Mouse (Mus musculus) heart, adult 2 months (tissue): Measurements from ENCODE around the gene Slc25a54. TPM values are rescaled to one million over a fixed set of nuclear protein-coding genes. Genes with fewer than 3 reads are reported as not detected.

Experiments used
- DNase-seq, 2 experiments: peaks; one replicate each; pipeline ENCODE4 v3.0.0; 2021
- H3K27ac ChIP-seq: fragments of 200-600 bp; 2 replicates; pipeline ENCODE4 v1.8.1; 2022
- H3K27me3 ChIP-seq: fragments of 200-500 bp; 2 replicates; pipeline ENCODE4 v1.6.1; 2012; ENCODE audit warnings: mild to moderate bottlenecking, low read length, inconsistent platforms, mixed read lengths; ENCODE audit not compliant: control insufficient read depth, insufficient read depth
- H3K36me3 ChIP-seq: fragments of 200-500 bp; 2 replicates; pipeline ENCODE4 v1.6.1; 2012; ENCODE audit warnings: low read length, inconsistent platforms; ENCODE audit not compliant: control insufficient read depth, insufficient read depth
- H3K4me1 ChIP-seq: fragments of 200-500 bp; 2 replicates; pipeline ENCODE4 v1.6.1; 2011; ENCODE audit warnings: low read length; ENCODE audit not compliant: control insufficient read depth, insufficient read depth
- H3K4me3 ChIP-seq: fragments of 200-600 bp; 2 replicates; pipeline ENCODE4 v1.8.1; 2022
- H3K79me2 ChIP-seq: fragments of 200-500 bp; replicated peaks from 2 replicates; pipeline ENCODE4 v1.6.1; 2012; ENCODE audit warnings: mild to moderate bottlenecking, inconsistent platforms, low read length, moderate library complexity, mixed read lengths; ENCODE audit not compliant: control insufficient read depth, insufficient read depth
- H3K9ac ChIP-seq: fragments of 200-500 bp; 2 replicates; pipeline ENCODE4 v1.6.1; 2012; ENCODE audit warnings: low read depth, mild to moderate bottlenecking, control low read depth, inconsistent platforms, low read length, mixed read lengths
- CTCF ChIP-seq: fragments of 200-600 bp; IDR thresholded peaks from 2 replicates; pipeline ENCODE4 v1.8.1; 2022; ENCODE audit warnings: antibody characterized with exemption, mild to moderate bottlenecking, moderate library complexity
- EP300 ChIP-seq: fragments of 200-500 bp; IDR thresholded peaks from 2 replicates; pipeline ENCODE4 v1.6.1; 2011; ENCODE audit warnings: low read depth, low read length, control low read depth; ENCODE audit not compliant: insufficient read depth
- POLR2A ChIP-seq: fragments of 200-500 bp; IDR thresholded peaks from 2 replicates; pipeline ENCODE4 v1.6.1; 2011; ENCODE audit warnings: mild to moderate bottlenecking, low read depth, low read length, control low read depth; ENCODE audit not compliant: insufficient read depth
- WGBS: fragments of 180-500 bp; shearing (Covaris S2); methylation state at CpG from one replicate; pipeline ENCODE4 v1.1.7; 2018; 5-methylcytosine and 5-hydroxymethylcytosine counted together
- intact Hi-C: fragments of 180-260 bp; cut with DNase I; formaldehyde crosslinking; loops from one replicate; pipeline ENCODE4 v1.15.1; 2025
- microRNA-seq, 2 experiments: library from miRNA; unstranded; fragments of <30 nt; microRNA quantifications; one replicate each; pipeline ENCODE4 v1.2.0; 2021
- polyA plus RNA-seq: library from polyadenylated mRNA; depleted of rRNA; stranded (reverse); fragments of >200 nt; gene quantifications from 2 replicates; pipeline ENCODE4 v1.2.3, GENCODE M21; 2012; rRNA removed
- total RNA-seq, 2 experiments: library from RNA; stranded (reverse); gene quantifications; 2 replicates each; pipeline ENCODE4 v1.2.3; 2021

The Slc25a54 gene
- total and polyA plus RNA-seq, 3 experiments: not detected

- Histone ChIP-seq H3K27me3 (no peaks in the 10 kb centered on the region), H3K36me3 (no peaks in the 10 kb centered on the region; the same call in 1 of the 2 replicates), H3K79me2 (no peaks in the 10 kb centered on the region), H3K4me1 (no peaks in the 10 kb centered on the region), H3K27ac (no peak overlapping the region), H3K4me3 (no peak overlapping the region), H3K9ac (no peak overlapping the region)
- WGBS: 55% methylated on average over 4 of the region's 4 CpGs
- intact Hi-C loops: no loop called here
- DNase-seq: no peak
- TF ChIP-seq EP300 (no peak), POLR2A (no peak), CTCF (no peak)
Measured at GRCm38 (mm10) chr3:109155926-109156669, 75.8 kb downstream of the Slc25a54 start.

GRCm38 (mm10) chr3:109157481-109157880, 77.2 kb downstream of the Slc25a54 start:
- Histone ChIP-seq H3K79me2 (no peaks in the 10 kb centered on the region), H3K27ac (no peak overlapping the region), H3K27me3 (no peaks in the 10 kb centered on the region), H3K4me3 (no peak overlapping the region), H3K4me1 (no peaks in the 10 kb centered on the region), H3K36me3 (no peaks in the 10 kb centered on the region; the same call in 1 of the 2 replicates), H3K9ac (no peak overlapping the region)
- DNase-seq: no peak
- WGBS: 84% methylated on average over 3 of the region's 3 CpGs
- intact Hi-C loops: no loop called here
- TF ChIP-seq EP300: no peak
- TF ChIP-seq POLR2A: no peak
- TF ChIP-seq CTCF: no peak

GRCm38 (mm10) chr3:109164088-109164487, 83.8 kb downstream of the Slc25a54 start:
- WGBS: 74% methylated on average over 2 of the region's 2 CpGs
- DNase-seq: no peak
- no peak overlapping the region for H3K9ac ChIP-seq
- no peaks in the 10 kb centered on the region for H3K79me2 ChIP-seq
- TF ChIP-seq POLR2A (no peak), CTCF (no peak), EP300 (no peak)
- no peaks in the 10 kb centered on the region for H3K4me1 ChIP-seq
- no peaks in the 10 kb centered on the region for H3K27me3 ChIP-seq
- H3K4me3 ChIP-seq: no peak overlapping the region
- intact Hi-C loops: no loop called here
- no peak overlapping the region for H3K27ac ChIP-seq
- H3K36me3 ChIP-seq: no peaks in the 10 kb centered on the region; the same call in 1 of the 2 replicates

GRCm38 (mm10) chr3:109164644-109165043, 84.4 kb downstream of the Slc25a54 start:
- intact Hi-C loops: no loop called here
- no peak overlapping the region for H3K9ac ChIP-seq
- no peaks in the 10 kb centered on the region; the same call in 1 of the 2 replicates for H3K36me3 ChIP-seq
- H3K4me1 ChIP-seq: no peaks in the 10 kb centered on the region
- no peaks in the 10 kb centered on the region for H3K27me3 ChIP-seq
- 93% methylated on average over 1 of the region's 1 CpGs for WGBS
- H3K79me2 ChIP-seq: no peaks in the 10 kb centered on the region
- H3K27ac ChIP-seq: no peak overlapping the region
- no peak for DNase-seq
- TF ChIP-seq POLR2A: no peak
- no peak for TF ChIP-seq EP300
- TF ChIP-seq CTCF: no peak
- H3K4me3 ChIP-seq: no peak overlapping the region

GRCm38 (mm10) chr3:109165214-109165829, 85.1 kb downstream of the Slc25a54 start:
- WGBS: 92% methylated on average over 8 of the region's 8 CpGs
- DNase-seq: no peak
- H3K4me3 ChIP-seq: no peak overlapping the region
- no peak overlapping the region for H3K27ac ChIP-seq
- H3K79me2 ChIP-seq: no peaks in the 10 kb centered on the region
- H3K36me3 ChIP-seq: no peaks in the 10 kb centered on the region; the same call in 1 of the 2 replicates
- no peaks in the 10 kb centered on the region for H3K27me3 ChIP-seq
- intact Hi-C loops: no loop called here
- no peaks in the 10 kb centered on the region for H3K4me1 ChIP-seq
- TF ChIP-seq EP300 (no peak), CTCF (no peak), POLR2A (no peak)
- H3K9ac ChIP-seq: no peak overlapping the region

Small RNA genes within 50 kb of the gene (microRNA-seq; reads per million reads assigned to microRNA genes)
- 0 reads per million in 2 experiments for gene Gm44384

Other genes with a start within 250 kb of the Slc25a54 start
- gene Stxbp3, start 239.9 kb upstream of the Slc25a54 start, total RNA-seq: 10 to 100 TPM; 25.7 to 27.3 TPM
- gene Stxbp3, start 239.9 kb upstream of the Slc25a54 start, polyA plus RNA-seq: 7.0 and 11.8 TPM in 2 replicates
- under 1 TPM; 0.08 to 0.16 TPM for gene Fndc7, start 190.5 kb upstream of the Slc25a54 start, total RNA-seq
- gene Fndc7, start 190.5 kb upstream of the Slc25a54 start, polyA plus RNA-seq: 0.27 and 0.47 TPM in 2 replicates
- gene Prpf38b, start 168.7 kb upstream of the Slc25a54 start, total RNA-seq: 10 to 100 TPM; 17.3 to 21.1 TPM
- gene Prpf38b, start 168.7 kb upstream of the Slc25a54 start, polyA plus RNA-seq: 13.6 and 17.8 TPM in 2 replicates
- gene Henmt1, start 140.6 kb upstream of the Slc25a54 start, total RNA-seq: not detected
- not detected in 2 replicates for gene Henmt1, start 140.6 kb upstream of the Slc25a54 start, polyA plus RNA-seq
- gene Gm9857, start 140.0 kb upstream of the Slc25a54 start, total RNA-seq: not detected
- gene Gm9857, start 140.0 kb upstream of the Slc25a54 start, polyA plus RNA-seq: not detected in 2 replicates
- gene Fam102b, start 52.9 kb upstream of the Slc25a54 start, total RNA-seq: 10 to 100 TPM; 11.2 to 12.7 TPM
- gene Fam102b, start 52.9 kb upstream of the Slc25a54 start, polyA plus RNA-seq: 4.9 and 7.7 TPM in 2 replicates
- 1 to 10 TPM; 5.7 to 7.4 TPM for gene Slc25a24, start 42.7 kb downstream of the Slc25a54 start, total RNA-seq
- 1.9 and 3.3 TPM in 2 replicates for gene Slc25a24, start 42.7 kb downstream of the Slc25a54 start, polyA plus RNA-seq